Mouse (Mus musculus): Measurements from ENCODE around the gene Cabp7. TPM values are rescaled to one million over a fixed set of nuclear protein-coding genes. Genes with fewer than 3 reads are reported as not detected.

Gene Cabp7
- polyA plus RNA-seq, 1 experiment from 2014 or later: 0.05 TPM

DNA sequence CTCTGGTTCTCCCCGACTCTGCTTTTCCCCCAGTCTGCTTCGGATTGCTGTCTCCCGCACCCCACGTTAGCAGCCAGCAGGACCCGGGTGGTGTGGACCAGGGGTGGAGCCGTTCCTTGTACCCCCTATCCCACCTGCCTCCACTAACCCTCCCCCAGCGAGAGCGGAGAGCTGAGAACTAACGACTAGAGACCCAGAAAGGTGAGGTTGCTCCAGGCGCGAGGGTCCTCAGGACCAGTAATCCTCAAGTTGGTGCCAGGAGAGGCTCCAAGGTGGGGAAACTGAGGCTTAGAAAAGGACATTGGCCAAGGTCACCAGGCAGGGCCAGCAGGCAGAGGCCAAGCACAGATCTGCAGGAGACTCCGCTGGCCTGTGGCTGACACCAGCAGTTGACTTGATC, 707 bp upstream of the Cabp7 start:
- peaks cover 95% of the 10 kb centered on the region for H3K27me3 ChIP-seq
- H3K9ac ChIP-seq: no peak overlapping the region
- peak overlapping the region; percentile 92 for H3K4me2 ChIP-seq
- H3K4me1 ChIP-seq (replicated peaks): peaks cover 20% of the 10 kb centered on the region
- peak overlapping the region; percentile 52 for H3K4me3 ChIP-seq
- H3K36me3 ChIP-seq: no peaks in the 10 kb centered on the region
- H3K27ac ChIP-seq: no peak overlapping the region
- 4% methylated on average over 12 of the region's 12 CpGs for WGBS
- no peak for ATAC-seq (replicated peaks; ENCODE audit: insufficient number of reproducible peaks, insufficient read depth, low FRiP score, low read depth)
- H3K9me3 ChIP-seq (replicated peaks): no peaks in the 10 kb centered on the region

- peak overlapping the region; percentile 52 for H3K4me3 ChIP-seq
- H3K9me3 ChIP-seq (replicated peaks): no peaks in the 10 kb centered on the region
- peaks cover 20% of the 10 kb centered on the region for H3K4me1 ChIP-seq (replicated peaks)
- no peak overlapping the region for H3K27ac ChIP-seq
- H3K9ac ChIP-seq: no peak overlapping the region
- no peaks in the 10 kb centered on the region for H3K36me3 ChIP-seq
- no peak for ATAC-seq (replicated peaks; ENCODE audit: insufficient number of reproducible peaks, insufficient read depth, low FRiP score, low read depth)
- H3K4me2 ChIP-seq: peak overlapping the region; percentile 92
- H3K27me3 ChIP-seq: peaks cover 99% of the 10 kb centered on the region
- WGBS: under 1% methylated on average over 39 of the region's 39 CpGs
Observed at GRCm38 (mm10) chr11:4745969-4746368, 609 bp downstream of the Cabp7 start.

DNA sequence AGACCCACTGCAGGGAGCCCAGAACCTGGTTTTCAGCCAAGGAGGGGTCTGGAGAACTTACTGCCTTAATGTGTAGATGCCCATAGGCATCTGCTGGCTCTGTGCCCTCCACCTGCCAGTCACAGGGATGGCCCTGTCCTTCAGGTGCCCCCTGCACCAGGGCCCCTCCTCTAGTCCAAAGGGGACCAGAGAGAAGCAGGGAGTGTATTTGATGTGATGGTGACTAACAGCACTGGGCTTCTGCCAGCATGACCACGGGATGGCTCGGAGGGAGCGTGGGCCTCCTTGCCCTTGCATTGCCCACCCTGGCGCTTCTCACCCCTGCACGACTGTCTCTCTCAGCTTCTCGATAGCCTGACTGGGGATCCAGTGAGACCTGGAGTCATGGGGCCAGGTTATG, 1.9 kb downstream of the Cabp7 start:
- ATAC-seq (replicated peaks; ENCODE audit: insufficient number of reproducible peaks, insufficient read depth, low FRiP score, low read depth): no peak
- no peak overlapping the region for H3K4me2 ChIP-seq
- no peak overlapping the region for H3K9ac ChIP-seq
- no peak overlapping the region for H3K27ac ChIP-seq
- no peak overlapping the region for H3K4me3 ChIP-seq
- WGBS: 55% methylated on average over 6 of the region's 6 CpGs
- H3K9me3 ChIP-seq (replicated peaks): no peaks in the 10 kb centered on the region
- H3K27me3 ChIP-seq: peaks cover 95% of the 10 kb centered on the region
- H3K4me1 ChIP-seq (replicated peaks): peaks cover 20% of the 10 kb centered on the region
- H3K36me3 ChIP-seq: no peaks in the 10 kb centered on the region

- Histone ChIP-seq H3K36me3 (no peaks in the 10 kb centered on the region), H3K9ac (no peak overlapping the region), H3K4me3 (no peak overlapping the region), H3K4me1 (replicated peaks) (peaks cover 3% of the 10 kb centered on the region), H3K9me3 (replicated peaks) (no peaks in the 10 kb centered on the region), H3K27ac (no peak overlapping the region), H3K27me3 (peaks cover 56% of the 10 kb centered on the region), H3K4me2 (no peak overlapping the region)
- WGBS: 55% methylated on average over 5 of the region's 5 CpGs
- ATAC-seq (replicated peaks; ENCODE audit: insufficient number of reproducible peaks, insufficient read depth, low FRiP score, low read depth): no peak
Observed at GRCm38 (mm10) chr11:4740785-4741184, 5.8 kb downstream of the Cabp7 start.

DNA sequence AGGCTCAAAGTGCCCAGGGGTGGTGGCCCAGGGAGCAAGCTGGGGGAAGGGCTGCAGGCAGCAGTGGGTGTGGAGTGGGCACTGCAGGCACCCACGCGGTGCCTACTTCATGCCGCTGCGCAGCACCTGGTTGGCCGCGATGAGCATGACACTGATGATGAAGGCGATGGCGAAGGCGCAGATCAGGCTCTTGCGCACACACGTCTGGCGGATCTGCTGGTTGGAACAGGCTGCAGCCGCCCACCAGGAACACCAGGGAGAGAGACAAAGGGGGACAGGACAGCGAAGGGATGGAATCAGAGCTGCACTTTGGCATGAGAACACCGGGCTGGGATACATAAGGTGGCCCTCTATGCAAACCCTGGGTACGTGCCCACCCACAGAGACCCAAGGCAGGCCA, 7.9 kb downstream of the Cabp7 start:
- no peak overlapping the region for H3K27ac ChIP-seq
- H3K9me3 ChIP-seq (replicated peaks): no peaks in the 10 kb centered on the region
- H3K4me2 ChIP-seq: no peak overlapping the region
- no peak for ATAC-seq (replicated peaks; ENCODE audit: insufficient number of reproducible peaks, insufficient read depth, low FRiP score, low read depth)
- H3K9ac ChIP-seq: no peak overlapping the region
- no peaks in the 10 kb centered on the region for H3K4me1 ChIP-seq (replicated peaks)
- no peak overlapping the region for H3K4me3 ChIP-seq
- H3K27me3 ChIP-seq: peaks cover 35% of the 10 kb centered on the region
- WGBS: 90% methylated on average over 16 of the region's 16 CpGs
- no peaks in the 10 kb centered on the region for H3K36me3 ChIP-seq

- WGBS: 78% methylated on average over 10 of the region's 10 CpGs
- Histone ChIP-seq H3K4me3 (no peak overlapping the region), H3K4me2 (no peak overlapping the region), H3K9ac (no peak overlapping the region), H3K4me1 (replicated peaks) (no peaks in the 10 kb centered on the region), H3K27me3 (peaks cover 24% of the 10 kb centered on the region), H3K9me3 (replicated peaks) (no peaks in the 10 kb centered on the region), H3K36me3 (no peaks in the 10 kb centered on the region), H3K27ac (no peak overlapping the region)
- no peak for ATAC-seq (replicated peaks; ENCODE audit: insufficient number of reproducible peaks, insufficient read depth, low FRiP score, low read depth)
Observed at GRCm38 (mm10) chr11:4737682-4738081, 8.9 kb downstream of the Cabp7 start.

DNA sequence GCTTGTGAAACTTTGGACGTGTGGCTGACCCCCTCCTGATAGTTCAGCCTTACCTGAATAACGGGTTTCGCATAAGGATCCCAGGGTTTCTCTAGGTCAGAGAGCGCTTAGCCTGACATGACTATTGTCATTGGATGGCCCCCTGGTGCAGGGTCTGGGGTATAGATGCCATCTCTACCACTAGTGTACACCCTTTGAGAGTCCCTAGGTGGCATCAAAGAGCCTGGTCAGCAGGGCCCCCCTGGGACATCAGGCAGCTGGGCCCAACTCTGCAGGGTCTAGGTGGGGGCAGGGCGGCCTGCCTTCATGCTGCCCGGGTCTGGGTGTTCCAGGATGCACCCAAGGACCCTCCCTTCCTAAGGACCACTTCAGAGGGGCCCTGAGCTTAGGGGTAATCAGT, 10.2 kb downstream of the Cabp7 start:
- no peaks in the 10 kb centered on the region for H3K36me3 ChIP-seq
- no peak overlapping the region for H3K9ac ChIP-seq
- no peak overlapping the region for H3K27ac ChIP-seq
- H3K9me3 ChIP-seq (replicated peaks): no peaks in the 10 kb centered on the region
- WGBS: 67% methylated on average over 6 of the region's 6 CpGs
- no peak overlapping the region for H3K4me3 ChIP-seq
- H3K4me2 ChIP-seq: no peak overlapping the region
- H3K4me1 ChIP-seq (replicated peaks): no peaks in the 10 kb centered on the region
- H3K27me3 ChIP-seq: peaks cover 11% of the 10 kb centered on the region; the same call in 1 of the 2 replicates
- no peak for ATAC-seq (replicated peaks; ENCODE audit: insufficient number of reproducible peaks, insufficient read depth, low FRiP score, low read depth)

GRCm38 (mm10) chr11:4734179-4734578, 12.4 kb downstream of the Cabp7 start:
- no peak overlapping the region for H3K4me3 ChIP-seq
- H3K4me1 ChIP-seq (replicated peaks): peaks cover 13% of the 10 kb centered on the region
- H3K9me3 ChIP-seq (replicated peaks): no peaks in the 10 kb centered on the region
- 48% methylated on average over 12 of the region's 12 CpGs for WGBS
- H3K27me3 ChIP-seq: 0 out of 2 replicates have a peak, but pooled peaks cover 3% of the 10 kb centered on the region
- no peak for ATAC-seq (replicated peaks; ENCODE audit: insufficient number of reproducible peaks, insufficient read depth, low FRiP score, low read depth)
- H3K36me3 ChIP-seq: no peaks in the 10 kb centered on the region
- H3K9ac ChIP-seq: no peak overlapping the region
- H3K27ac ChIP-seq: no peak overlapping the region
- no peak overlapping the region for H3K4me2 ChIP-seq

GRCm38 (mm10) chr11:4731781-4732180, 14.8 kb downstream of the Cabp7 start:
- Histone ChIP-seq H3K4me1 (replicated peaks) (peaks cover 13% of the 10 kb centered on the region), H3K4me3 (no peak overlapping the region), H3K9ac (no peak overlapping the region), H3K9me3 (replicated peaks) (no peaks in the 10 kb centered on the region), H3K4me2 (no peak overlapping the region), H3K36me3 (no peaks in the 10 kb centered on the region), H3K27me3 (0 out of 2 replicates have a peak, but pooled peaks cover 3% of the 10 kb centered on the region), H3K27ac (no peak overlapping the region)
- 77% methylated on average over 7 of the region's 7 CpGs for WGBS
- ATAC-seq (replicated peaks; ENCODE audit: insufficient number of reproducible peaks, insufficient read depth, low FRiP score, low read depth): no peak

GRCm38 (mm10) chr11:4730913-4731312, 15.7 kb downstream of the Cabp7 start:
- no peak overlapping the region for H3K27ac ChIP-seq
- WGBS: 74% methylated on average over 5 of the region's 5 CpGs
- 0 out of 2 replicates have a peak, but pooled peaks cover 3% of the 10 kb centered on the region for H3K27me3 ChIP-seq
- no peaks in the 10 kb centered on the region for H3K36me3 ChIP-seq
- no peak overlapping the region for H3K4me2 ChIP-seq
- H3K4me3 ChIP-seq: no peak overlapping the region
- peaks cover 13% of the 10 kb centered on the region for H3K4me1 ChIP-seq (replicated peaks)
- H3K9me3 ChIP-seq (replicated peaks): no peaks in the 10 kb centered on the region
- ATAC-seq (replicated peaks; ENCODE audit: insufficient number of reproducible peaks, insufficient read depth, low FRiP score, low read depth): no peak
- H3K9ac ChIP-seq: no peak overlapping the region

GRCm38 (mm10) chr11:4730096-4730495, 16.5 kb downstream of the Cabp7 start:
- 81% methylated on average over 6 of the region's 6 CpGs for WGBS
- Histone ChIP-seq H3K9ac (no peak overlapping the region), H3K4me2 (no peak overlapping the region), H3K9me3 (replicated peaks) (no peaks in the 10 kb centered on the region), H3K4me3 (no peak overlapping the region), H3K27ac (peak overlapping the region; percentile 17; the same call in 1 of the 2 replicates), H3K27me3 (0 out of 2 replicates have a peak, but pooled peaks cover 3% of the 10 kb centered on the region), H3K4me1 (replicated peaks) (peaks cover 13% of the 10 kb centered on the region), H3K36me3 (no peaks in the 10 kb centered on the region)
- ATAC-seq (replicated peaks; ENCODE audit: insufficient number of reproducible peaks, insufficient read depth, low FRiP score, low read depth): no peak

- 0 out of 2 replicates have a peak, but pooled peaks have one; percentile 56 for ATAC-seq (replicated peaks; ENCODE audit: insufficient number of reproducible peaks, insufficient read depth, low FRiP score, low read depth)
- H3K4me1 ChIP-seq (replicated peaks): peaks cover 13% of the 10 kb centered on the region
- no peak overlapping the region for H3K9ac ChIP-seq
- 10% methylated on average over 12 of the region's 12 CpGs for WGBS
- H3K27ac ChIP-seq: peak overlapping the region; percentile 17; the same call in 1 of the 2 replicates
- H3K9me3 ChIP-seq (replicated peaks): no peaks in the 10 kb centered on the region
- H3K36me3 ChIP-seq: no peaks in the 10 kb centered on the region
- 0 out of 2 replicates have a peak, but pooled peaks cover 3% of the 10 kb centered on the region for H3K27me3 ChIP-seq
- no peak overlapping the region for H3K4me3 ChIP-seq
- H3K4me2 ChIP-seq: no peak overlapping the region
Observed at GRCm38 (mm10) chr11:4729603-4730002, 17.0 kb downstream of the Cabp7 start.
